Mouse (Mus musculus) C2C12 (cell line): ENCODE results near the gene Nab2.

Experiments used
- CEBPB ChIP-seq: IDR thresholded peaks from one replicate; pipeline ENCODE4 v1.6.1; 2011; ENCODE audit warnings: low read depth, mild to moderate bottlenecking, control low read depth, moderate library complexity
- CTCF ChIP-seq: IDR thresholded peaks from one replicate; pipeline ENCODE4 v1.5.1; 2011; ENCODE audit not compliant: control insufficient read depth, insufficient read depth, insufficient read length
- FOSL1 ChIP-seq: IDR thresholded peaks from one replicate; pipeline ENCODE4 v1.8.0; 2011; ENCODE audit warnings: mild to moderate bottlenecking, low read length; ENCODE audit not compliant: poor library complexity, insufficient read depth, severe bottlenecking
- MAX ChIP-seq: IDR thresholded peaks from one replicate; pipeline ENCODE4 v1.6.1; 2011; ENCODE audit warnings: mild to moderate bottlenecking, control low read depth
- MYOD1 ChIP-seq: IDR thresholded peaks from one replicate; pipeline ENCODE4 v1.6.1; 2011; ENCODE audit warnings: low read depth; ENCODE audit not compliant: control insufficient read depth, insufficient read length
- MYOG ChIP-seq: IDR thresholded peaks from one replicate; pipeline ENCODE4 v1.6.1; 2011; ENCODE audit not compliant: control insufficient read depth, insufficient read length; ENCODE audit errors: extremely low read depth
- USF1 ChIP-seq: IDR thresholded peaks from one replicate; pipeline ENCODE4 v1.6.1; 2011; ENCODE audit warnings: low read depth, mild to moderate bottlenecking, control low read depth, moderate library complexity

DNA sequence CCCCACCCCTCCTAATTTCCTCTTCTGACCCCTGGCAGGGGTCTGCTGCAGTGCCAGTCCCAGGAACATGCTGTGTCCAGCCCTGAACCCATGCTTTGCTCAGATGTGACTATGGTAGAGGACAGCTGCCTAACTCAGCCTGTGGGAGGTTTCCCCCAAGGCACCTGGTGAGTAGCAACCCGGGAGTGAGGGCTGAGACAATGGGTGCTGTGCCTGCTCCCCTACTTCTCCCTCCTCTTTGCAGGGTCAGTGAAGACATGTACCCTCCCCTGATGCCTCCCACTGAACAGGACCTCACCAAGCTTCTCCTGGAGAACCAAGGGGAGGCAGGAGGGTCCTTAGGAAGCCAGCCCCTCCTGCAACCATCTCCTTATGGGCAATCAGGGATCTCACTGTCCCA lies 8.8 kb downstream of the Nab2 start:
- TF ChIP-seq CTCF (no peak), MYOD1 (no peak), FOSL1 (no peak), MAX (no peak), MYOG (no peak), USF1 (no peak), CEBPB (no peak)
